8 mouse cellular contexts compared by ENCODE assay signal in the genomic region with DNA sequence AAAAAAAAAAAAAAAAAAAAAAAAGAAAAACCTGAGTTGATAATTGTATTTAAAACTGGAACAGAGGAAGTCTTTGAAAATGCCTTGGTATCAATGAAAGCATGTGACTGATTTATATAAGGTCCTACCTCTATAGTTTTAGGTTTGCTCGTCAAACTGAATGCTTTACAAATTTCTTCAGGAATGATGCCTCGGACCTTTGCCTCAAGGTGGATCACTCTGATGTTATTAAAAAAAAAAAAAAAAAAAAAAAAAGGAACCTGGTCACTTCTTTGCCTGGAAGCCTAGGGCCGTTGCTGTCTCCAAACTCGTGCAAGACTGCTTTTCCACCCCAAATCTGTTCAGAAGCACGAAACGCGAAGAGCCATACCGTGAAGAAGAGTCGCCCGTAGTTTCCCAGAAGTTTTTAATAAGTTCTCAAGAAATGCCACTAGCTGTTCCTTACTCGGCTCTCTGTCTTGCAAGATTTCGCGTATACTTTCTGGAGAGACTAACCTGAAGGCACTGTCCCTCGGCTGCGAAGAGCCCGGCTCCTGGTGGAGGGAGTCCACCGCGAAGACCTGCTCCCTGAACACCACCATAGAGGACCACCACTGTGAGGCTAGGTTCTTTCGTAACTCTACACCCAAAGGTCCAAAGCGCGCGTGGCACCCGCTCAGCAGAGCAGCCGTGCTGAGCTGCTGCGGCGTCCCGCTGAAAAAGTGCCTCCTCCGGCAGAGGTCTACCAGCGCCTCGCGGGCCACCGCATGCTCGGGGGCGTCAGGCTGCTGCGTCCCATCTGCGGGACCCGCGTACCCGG. TPM values are rescaled to one million over a fixed set of nuclear protein-coding genes. Genes with fewer than 3 reads are reported as not detected.
DNase-seq lines count a peak whose midpoint lies in the region; ATAC-seq lines count a peak whose summit lies in the region.

No protein-coding gene starts in this region.

- H3K4me2 ChIP-seq in lung, embryonic 16.5 days (ENCODE audit: low read depth, low read length) = peak overlapping the region; percentile 69
- peak overlapping the region; percentile 70 for H3K4me2 ChIP-seq in intestine, embryonic 15.5 days (replicated peaks)
- peak overlapping the region; percentile 91 for H3K4me2 ChIP-seq in neural tube, embryonic 13.5 days

- peaks cover 39% of the 10 kb centered on the region for H3K36me3 ChIP-seq in lung, embryonic 16.5 days (ENCODE audit: control insufficient read depth, insufficient read depth, low read length)
- peaks cover 29% of the 10 kb centered on the region for H3K36me3 ChIP-seq in intestine, embryonic 15.5 days
- peaks cover 65% of the 10 kb centered on the region for H3K36me3 ChIP-seq in neural tube, embryonic 13.5 days

- WGBS in lung, embryonic 16.5 days = 2% methylated on average over 39 of the region's 39 CpGs
- WGBS in intestine, embryonic 15.5 days = under 1% methylated on average over 39 of the region's 39 CpGs
- 2% methylated on average over 39 of the region's 39 CpGs for WGBS in neural tube, embryonic 13.5 days

- peak overlapping the region; percentile 96 for H3K9ac ChIP-seq in lung, embryonic 16.5 days (ENCODE audit: low read length)
- peak overlapping the region; percentile 93 for H3K9ac ChIP-seq in intestine, embryonic 15.5 days
- H3K9ac ChIP-seq in neural tube, embryonic 13.5 days = peak overlapping the region; percentile 94

- no peaks in the 10 kb centered on the region for H3K9me3 ChIP-seq in lung, embryonic 16.5 days (ENCODE audit: control insufficient read depth, low read length)
- no peaks in the 10 kb centered on the region for H3K9me3 ChIP-seq in intestine, embryonic 15.5 days
- H3K9me3 ChIP-seq in neural tube, embryonic 13.5 days = no peaks in the 10 kb centered on the region

- DNase-seq in adrenal gland, postnatal 14 days = peak; percentile 18
- DNase-seq in adrenal gland, postnatal 4 days (ENCODE audit: low spot score in 2 of 2) = no peak
- no peak for DNase-seq in lung, adult 18-20 months
- DNase-seq in gastrocnemius, adult 18-20 months (ENCODE audit: low spot score) = no peak
- no peak for DNase-seq in frontal cortex, adult 2 months (ENCODE audit: extremely low spot score in 1 of 2, low spot score in 1 of 2)

- H3K4me3 ChIP-seq in lung, embryonic 16.5 days (ENCODE audit: low read length) = peak overlapping the region; percentile 93
- peak overlapping the region; percentile 92 for H3K4me3 ChIP-seq in intestine, embryonic 15.5 days (replicated peaks)
- peak overlapping the region; percentile 78 for H3K4me3 ChIP-seq in neural tube, embryonic 13.5 days

- H3K4me1 ChIP-seq in lung, embryonic 16.5 days (replicated peaks; ENCODE audit: control insufficient read depth, insufficient read depth, low read length) = no peaks in the 10 kb centered on the region
- H3K4me1 ChIP-seq in intestine, embryonic 15.5 days (replicated peaks) = 0 out of 2 replicates have a peak, but pooled peaks cover 12% of the 10 kb centered on the region
- H3K4me1 ChIP-seq in neural tube, embryonic 13.5 days (replicated peaks) = peaks cover 40% of the 10 kb centered on the region

- ATAC-seq in lung, embryonic 16.5 days (ENCODE audit: low read depth) = peak; percentile 84
- peak; percentile 79 for ATAC-seq in intestine, embryonic 15.5 days
- ATAC-seq in neural tube, embryonic 13.5 days (ENCODE audit: low read depth) = peak; percentile 85

- H3K27ac ChIP-seq in lung, embryonic 16.5 days (ENCODE audit: low read length) = peak overlapping the region; percentile 98
- H3K27ac ChIP-seq in intestine, embryonic 15.5 days = peak overlapping the region; percentile 99
- peak overlapping the region; percentile 94 for H3K27ac ChIP-seq in neural tube, embryonic 13.5 days (replicated peaks)

- H3K27me3 ChIP-seq in lung, embryonic 16.5 days (ENCODE audit: control insufficient read depth, insufficient read depth, low read depth, low read length) = no peaks in the 10 kb centered on the region
- no peaks in the 10 kb centered on the region for H3K27me3 ChIP-seq in intestine, embryonic 15.5 days (replicated peaks)
- no peaks in the 10 kb centered on the region for H3K27me3 ChIP-seq in neural tube, embryonic 13.5 days

RNA-seq across cellular contexts. Expression of a gene that starts 0.5 kb away (rescaled TPM):
- 6.6 and 7.3 TPM in 2 replicates for total RNA-seq in adrenal gland, postnatal 14 days (2021)
- total RNA-seq in adrenal gland, postnatal 4 days (2021) = 10 to 100 TPM; 12.8 to 13.1 TPM
- polyA plus RNA-seq in lung, embryonic 16.5 days (2015; fragmentation: Nextera tagmentation; extraction: Ambion mirVana) = 9.0 and 9.9 TPM in 2 replicates
- polyA plus RNA-seq in intestine, embryonic 15.5 days (2015; fragmentation: Nextera tagmentation; extraction: Ambion mirVana) = 11.7 and 11.9 TPM in 2 replicates
- 7.7 and 9.9 TPM in 2 replicates for polyA plus RNA-seq in neural tube, embryonic 13.5 days (2015; fragmentation: Nextera tagmentation; extraction: Ambion mirVana)
- total RNA-seq in gastrocnemius, adult 18-20 months (2021) = 1 to 10 TPM; 2.4 TPM
- 5.6 and 5.9 TPM in 2 replicates for polyA plus RNA-seq in frontal cortex, adult 2 months (2012; rRNA removed)

RNA-seq across cellular contexts. Expression of a gene that starts 10.2 kb away (rescaled TPM):
- 755 and 762 TPM in 2 replicates for total RNA-seq in adrenal gland, postnatal 14 days (2021)
- 100 to 1,000 TPM; 889 to 991 TPM for total RNA-seq in adrenal gland, postnatal 4 days (2021)
- 352 and 357 TPM in 2 replicates for polyA plus RNA-seq in lung, embryonic 16.5 days (2015; fragmentation: Nextera tagmentation; extraction: Ambion mirVana)
- polyA plus RNA-seq in intestine, embryonic 15.5 days (2015; fragmentation: Nextera tagmentation; extraction: Ambion mirVana) = 257 and 283 TPM in 2 replicates
- 386 and 441 TPM in 2 replicates for polyA plus RNA-seq in neural tube, embryonic 13.5 days (2015; fragmentation: Nextera tagmentation; extraction: Ambion mirVana)
- 100 to 1,000 TPM; 250 to 296 TPM for total RNA-seq in gastrocnemius, adult 18-20 months (2021)
- polyA plus RNA-seq in frontal cortex, adult 2 months (2012; rRNA removed) = 601 and 664 TPM in 2 replicates

RNA-seq across cellular contexts. Expression of a gene that starts 10.3 kb away (rescaled TPM):
- 12.2 and 13.2 TPM in 2 replicates for total RNA-seq in adrenal gland, postnatal 14 days (2021)
- 10 to 100 TPM; 16.1 to 18.1 TPM for total RNA-seq in adrenal gland, postnatal 4 days (2021)
- polyA plus RNA-seq in lung, embryonic 16.5 days (2015; fragmentation: Nextera tagmentation; extraction: Ambion mirVana) = 21.8 and 22.6 TPM in 2 replicates
- polyA plus RNA-seq in intestine, embryonic 15.5 days (2015; fragmentation: Nextera tagmentation; extraction: Ambion mirVana) = 14.6 and 16.3 TPM in 2 replicates
- polyA plus RNA-seq in neural tube, embryonic 13.5 days (2015; fragmentation: Nextera tagmentation; extraction: Ambion mirVana) = 18.4 and 19.9 TPM in 2 replicates
- 1 to 10 TPM; 2.7 to 4.7 TPM for total RNA-seq in gastrocnemius, adult 18-20 months (2021)
- 22.3 and 23.1 TPM in 2 replicates for polyA plus RNA-seq in frontal cortex, adult 2 months (2012; rRNA removed)

RNA-seq across cellular contexts. Expression of a gene that starts 27.8 kb away (rescaled TPM):
- 0.67 and 1.9 TPM in 2 replicates for total RNA-seq in adrenal gland, postnatal 14 days (2021)
- 1 to 10 TPM in 1 of 2 experiments, under 1 TPM in 1; 0.98 to 1.7 TPM for total RNA-seq in adrenal gland, postnatal 4 days (2021)
- 1.9 and 2.2 TPM in 2 replicates for polyA plus RNA-seq in lung, embryonic 16.5 days (2015; fragmentation: Nextera tagmentation; extraction: Ambion mirVana)
- 2.0 TPM in 2 replicates for polyA plus RNA-seq in intestine, embryonic 15.5 days (2015; fragmentation: Nextera tagmentation; extraction: Ambion mirVana)
- polyA plus RNA-seq in neural tube, embryonic 13.5 days (2015; fragmentation: Nextera tagmentation; extraction: Ambion mirVana) = 1.3 and 1.5 TPM in 2 replicates
- total RNA-seq in gastrocnemius, adult 18-20 months (2021) = under 1 TPM in 1 of 2 experiments, not detected in 1; 0.34 TPM
- polyA plus RNA-seq in frontal cortex, adult 2 months (2012; rRNA removed) = 0.15 and 0.78 TPM in 2 replicates

RNA-seq across cellular contexts. Expression of a gene that starts 28.4 kb away (rescaled TPM):
- 110 and 152 TPM in 2 replicates for total RNA-seq in adrenal gland, postnatal 14 days (2021)
- total RNA-seq in adrenal gland, postnatal 4 days (2021) = 100 to 1,000 TPM; 110 to 113 TPM
- polyA plus RNA-seq in lung, embryonic 16.5 days (2015; fragmentation: Nextera tagmentation; extraction: Ambion mirVana) = 140 and 151 TPM in 2 replicates
- 46.5 and 49.3 TPM in 2 replicates for polyA plus RNA-seq in intestine, embryonic 15.5 days (2015; fragmentation: Nextera tagmentation; extraction: Ambion mirVana)
- 20.6 and 26.8 TPM in 2 replicates for polyA plus RNA-seq in neural tube, embryonic 13.5 days (2015; fragmentation: Nextera tagmentation; extraction: Ambion mirVana)
- 10 to 100 TPM; 27.3 to 35.3 TPM for total RNA-seq in gastrocnemius, adult 18-20 months (2021)
- polyA plus RNA-seq in frontal cortex, adult 2 months (2012; rRNA removed) = 17.0 and 20.1 TPM in 2 replicates
